Mouse (Mus musculus) neural tube, embryonic 15.5 days (tissue): Measurements from ENCODE around the gene Igsf6. TPM values are rescaled to one million over a fixed set of nuclear protein-coding genes. Genes with fewer than 3 reads are reported as not detected.
A peak's percentile ranks its signal among the peaks of the same experiment; 100 is the strongest.

Experiments used
- ATAC-seq: fragments of 200-750 bp; cut with Nextera tagmentation; 2 replicates; pipeline ENCODE4 v1.8.0; 2017; ENCODE audit warnings: mild to moderate bottlenecking, moderate TSS enrichment, moderate library complexity; ENCODE audit not compliant: low FRiP score
- H3K27ac ChIP-seq: fragments of 300-500 bp; sonication (generic); replicated peaks from 2 replicates; pipeline ENCODE4 v1.5.1; 2015; ENCODE audit warnings: mild to moderate bottlenecking, inconsistent platforms
- H3K27me3 ChIP-seq: fragments of 300-500 bp; sonication (generic); replicated peaks from 2 replicates; pipeline ENCODE4 v1.6.1; 2015; ENCODE audit warnings: inconsistent platforms
- H3K36me3 ChIP-seq: fragments of 300-500 bp; sonication (generic); 2 replicates; pipeline ENCODE4 v1.6.1; 2015; ENCODE audit warnings: inconsistent platforms
- H3K4me1 ChIP-seq: fragments of 300-500 bp; sonication (generic); 2 replicates; pipeline ENCODE4 v1.6.1; 2015; ENCODE audit warnings: inconsistent platforms
- H3K4me2 ChIP-seq: fragments of 300-500 bp; sonication (generic); 2 replicates; pipeline ENCODE4 v1.6.1; 2015; ENCODE audit warnings: inconsistent platforms, mild to moderate bottlenecking, moderate library complexity
- H3K4me3 ChIP-seq: fragments of 300-500 bp; sonication (generic); replicated peaks from 2 replicates; pipeline ENCODE4 v1.5.1; 2015; ENCODE audit warnings: mild to moderate bottlenecking, inconsistent platforms
- H3K9ac ChIP-seq: fragments of 300-500 bp; sonication (generic); replicated peaks from 2 replicates; pipeline ENCODE4 v1.6.1; 2015; ENCODE audit warnings: mild to moderate bottlenecking, inconsistent platforms
- H3K9me3 ChIP-seq: fragments of 300-500 bp; sonication (generic); replicated peaks from 2 replicates; pipeline ENCODE4 v1.6.1; 2016; ENCODE audit warnings: inconsistent platforms
- WGBS: fragments of 180-500 bp; shearing (Covaris S2); methylation state at CpG from one replicate; pipeline ENCODE4 v1.1.7; 2015; ENCODE audit warnings: mixed read lengths; 5-methylcytosine and 5-hydroxymethylcytosine counted together
- polyA plus RNA-seq: library from polyadenylated mRNA; unstranded; fragments of >200 nt; fragmentation: Nextera tagmentation; extraction: Ambion mirVana; gene quantifications from 2 replicates; pipeline ENCODE4 v1.2.1, GENCODE M21; 2015

Gene Igsf6
- polyA plus RNA-seq: 1.2 and 1.6 TPM in 2 replicates

DNA sequence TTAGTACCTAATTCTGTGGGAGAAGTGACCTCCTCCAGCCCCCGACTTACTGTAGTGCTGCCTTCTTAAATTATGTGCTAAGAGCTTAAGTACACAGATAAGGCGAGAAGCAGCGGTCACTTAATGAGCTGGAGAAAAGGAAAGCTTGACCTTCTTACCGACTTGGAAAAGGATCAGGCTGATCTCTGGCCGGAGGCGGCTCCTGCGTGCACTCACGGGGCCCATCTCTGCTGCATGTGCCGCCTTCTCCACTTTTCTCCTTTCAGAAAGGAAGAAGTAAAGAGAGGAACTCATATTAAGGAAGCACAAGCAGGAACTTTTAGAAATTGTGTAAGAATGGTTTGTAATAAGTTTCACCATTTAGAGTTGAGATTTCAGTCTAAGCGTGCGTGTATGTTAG lies at the start of gene Igsf6:
TSS of gene Igsf6 (minus strand) at position 292 of the 400 bp plus-strand sequence.
- no peak for ATAC-seq

DNA sequence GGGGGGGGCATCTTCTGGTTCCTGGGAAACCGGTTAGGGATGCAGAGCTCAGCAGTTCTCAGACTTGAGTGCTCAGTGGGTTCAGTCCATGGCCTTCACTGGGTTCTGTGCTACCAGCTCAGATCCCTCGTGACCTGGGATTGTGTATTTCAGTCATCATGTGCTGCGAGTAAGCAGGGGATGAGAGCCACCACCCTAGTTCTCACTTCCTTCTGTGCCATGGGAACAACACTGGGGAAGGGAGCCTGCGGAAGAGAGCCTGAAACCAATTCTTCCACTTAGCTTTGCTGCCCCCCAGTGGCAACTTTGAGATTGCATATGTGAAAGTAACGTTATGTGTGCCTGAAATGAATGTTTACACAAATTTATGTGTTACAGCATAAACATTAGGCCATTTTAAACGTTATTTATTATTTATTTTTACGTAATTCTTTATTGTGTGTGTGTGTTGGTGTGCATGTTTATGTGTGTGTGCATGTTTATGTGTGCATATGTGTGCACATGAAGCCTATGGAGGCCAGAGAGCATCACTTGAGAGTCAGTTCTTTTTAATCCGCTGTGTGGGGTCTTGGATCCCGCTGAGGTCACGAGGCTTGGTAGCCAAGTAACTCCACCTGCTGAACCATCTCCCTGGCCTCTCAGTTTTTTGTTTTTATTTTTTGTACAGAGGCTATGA lies 45.9 kb upstream of the Igsf6 start:
- Histone ChIP-seq H3K27ac (no peak overlapping the region), H3K9ac (no peak overlapping the region), H3K36me3 (no peaks in the 10 kb centered on the region), H3K4me1 (peaks cover 2% of the 10 kb centered on the region; the same call in 1 of the 2 replicates), H3K4me3 (no peak overlapping the region), H3K4me2 (0 out of 2 replicates have a peak overlapping the region, but pooled peaks have one; percentile 15), H3K9me3 (no peaks in the 10 kb centered on the region), H3K27me3 (no peaks in the 10 kb centered on the region)
- peak; percentile 78 for ATAC-seq
- WGBS: 13% methylated on average over 10 of the region's 10 CpGs

More for the DNA sequence above, at the start of gene Igsf6:
- H3K4me2 ChIP-seq: no peak within 1 kb of the TSS
- H3K27me3 ChIP-seq: no peaks in the 10 kb centered on the region
- no peak within 1 kb of the TSS for H3K9ac ChIP-seq
- peaks cover 3% of the 10 kb centered on the region for H3K4me1 ChIP-seq
- no peak within 1 kb of the TSS for H3K4me3 ChIP-seq
- H3K9me3 ChIP-seq: no peaks in the 10 kb centered on the region
- WGBS: 85% methylated on average over 11 of the region's 11 CpGs
- H3K36me3 ChIP-seq: peaks cover 31% of the 10 kb centered on the region
- no peak within 1 kb of the TSS for H3K27ac ChIP-seq

DNA sequence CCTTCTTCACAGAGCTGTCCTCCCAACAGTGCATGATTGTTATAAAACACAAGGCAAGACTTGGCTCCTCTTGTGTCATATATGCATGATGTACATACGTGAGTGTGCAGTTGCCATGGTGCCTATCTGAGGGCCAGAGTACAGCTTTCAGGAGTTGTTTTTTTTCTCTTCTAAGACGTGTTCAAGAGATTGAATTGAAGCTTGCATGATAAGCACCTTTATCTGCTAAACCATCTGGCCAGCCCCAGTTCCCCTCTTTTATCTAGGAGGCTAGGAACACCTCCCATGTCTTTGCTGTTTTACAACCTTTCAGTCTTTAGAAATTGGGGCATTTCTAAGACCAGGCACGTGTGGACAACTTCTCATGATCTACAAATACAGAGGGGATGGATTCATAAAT lies 37.4 kb upstream of the Igsf6 start:
- H3K9me3 ChIP-seq: no peaks in the 10 kb centered on the region
- H3K27me3 ChIP-seq: no peaks in the 10 kb centered on the region
- H3K36me3 ChIP-seq: no peaks in the 10 kb centered on the region
- no peak overlapping the region for H3K27ac ChIP-seq
- H3K4me2 ChIP-seq: no peak overlapping the region
- no peak for ATAC-seq
- H3K4me1 ChIP-seq: no peaks in the 10 kb centered on the region
- H3K4me3 ChIP-seq: no peak overlapping the region
- H3K9ac ChIP-seq: no peak overlapping the region
- WGBS: 74% methylated on average over 3 of the region's 3 CpGs

DNA sequence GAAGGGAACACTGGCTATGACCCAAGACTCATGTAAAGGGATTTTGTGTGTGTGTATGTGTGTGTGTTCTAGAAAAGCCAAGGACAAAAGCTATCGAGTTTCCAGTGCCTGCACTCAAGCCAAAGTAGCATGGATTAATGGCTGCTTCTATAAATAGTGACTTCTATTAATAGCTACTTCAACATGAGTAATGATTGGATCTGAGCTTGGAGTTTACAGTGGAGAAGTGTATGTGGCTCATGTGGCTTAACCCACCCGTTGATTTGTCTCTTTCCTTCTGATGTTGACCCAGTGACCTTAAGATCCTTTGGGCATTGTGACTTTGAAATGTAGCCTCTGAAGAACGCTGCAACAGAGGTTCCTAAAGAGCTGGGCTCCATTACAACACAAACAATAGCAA lies 36.9 kb upstream of the Igsf6 start:
- Histone ChIP-seq H3K9me3 (no peaks in the 10 kb centered on the region), H3K4me3 (no peak overlapping the region), H3K4me2 (no peak overlapping the region), H3K36me3 (no peaks in the 10 kb centered on the region), H3K9ac (no peak overlapping the region), H3K4me1 (no peaks in the 10 kb centered on the region), H3K27ac (no peak overlapping the region), H3K27me3 (no peaks in the 10 kb centered on the region)
- ATAC-seq: no peak
- 55% methylated on average over 3 of the region's 3 CpGs for WGBS

DNA sequence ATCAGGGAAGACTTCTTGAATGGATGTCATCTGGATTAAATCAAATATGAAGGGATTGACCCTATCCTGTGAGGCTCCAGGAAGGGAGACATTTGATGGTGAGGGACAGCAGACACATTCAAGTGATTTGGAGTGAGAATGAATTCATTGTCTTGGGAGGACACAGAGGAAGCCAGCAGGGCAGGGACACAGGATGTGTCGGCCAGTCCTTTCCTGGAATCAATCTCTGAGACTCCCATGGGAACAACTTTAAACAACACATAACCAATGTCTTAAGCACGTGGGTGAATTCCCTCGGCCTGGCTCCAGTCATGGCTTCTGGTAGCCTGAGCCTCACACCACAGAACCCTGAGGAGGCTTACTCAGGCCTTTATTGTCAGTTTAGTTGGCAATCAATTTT lies 33.5 kb upstream of the Igsf6 start:
- Histone ChIP-seq H3K36me3 (no peaks in the 10 kb centered on the region), H3K9ac (no peak overlapping the region), H3K27me3 (no peaks in the 10 kb centered on the region), H3K9me3 (no peaks in the 10 kb centered on the region), H3K4me1 (no peaks in the 10 kb centered on the region), H3K4me3 (no peak overlapping the region), H3K4me2 (no peak overlapping the region), H3K27ac (no peak overlapping the region)
- WGBS: 70% methylated on average over 3 of the region's 3 CpGs
- ATAC-seq: no peak

DNA sequence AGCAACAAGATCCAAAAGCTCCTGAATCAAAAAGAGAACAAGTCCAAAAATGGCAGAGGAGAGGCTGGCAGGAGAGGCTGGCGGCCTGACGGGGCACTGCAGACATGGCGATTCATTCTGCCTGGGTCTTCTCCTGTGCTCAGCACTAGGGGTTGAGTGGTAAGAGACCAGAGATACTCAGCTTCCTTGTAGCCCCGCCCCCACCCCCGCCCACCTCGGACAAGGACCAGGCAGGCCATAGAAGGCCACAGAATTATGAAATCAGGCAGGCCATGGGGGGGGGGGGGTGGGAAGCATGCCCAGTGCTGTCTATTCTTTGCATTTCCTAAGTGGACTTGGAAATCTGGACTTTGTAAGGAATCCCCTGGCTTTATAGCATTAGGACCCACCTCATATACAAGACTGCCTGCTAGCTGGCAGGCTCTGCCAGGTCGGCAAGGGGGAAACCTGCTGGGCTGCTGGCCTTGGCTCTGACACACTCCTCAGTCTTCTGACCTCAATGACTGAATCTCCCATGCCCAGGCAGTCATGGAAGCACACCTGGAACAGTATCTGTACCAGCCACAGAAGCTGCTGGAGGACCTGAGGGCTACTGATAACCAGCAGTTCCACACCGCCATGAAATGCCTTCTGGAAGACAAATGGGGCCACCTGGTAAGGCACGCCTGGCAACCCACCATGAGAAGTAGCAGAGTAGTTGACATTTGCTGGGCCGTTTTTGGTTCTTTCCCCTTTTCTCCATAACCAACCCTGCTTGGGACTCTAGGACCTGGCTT lies 24.4 kb upstream of the Igsf6 start:
- no peak overlapping the region for H3K4me2 ChIP-seq
- no peak overlapping the region for H3K27ac ChIP-seq
- WGBS: 74% methylated on average over 10 of the region's 10 CpGs
- no peak overlapping the region for H3K9ac ChIP-seq
- no peaks in the 10 kb centered on the region for H3K9me3 ChIP-seq
- no peak overlapping the region for H3K4me3 ChIP-seq
- no peaks in the 10 kb centered on the region for H3K36me3 ChIP-seq
- ATAC-seq: no peak
- no peaks in the 10 kb centered on the region for H3K27me3 ChIP-seq
- H3K4me1 ChIP-seq: no peaks in the 10 kb centered on the region

DNA sequence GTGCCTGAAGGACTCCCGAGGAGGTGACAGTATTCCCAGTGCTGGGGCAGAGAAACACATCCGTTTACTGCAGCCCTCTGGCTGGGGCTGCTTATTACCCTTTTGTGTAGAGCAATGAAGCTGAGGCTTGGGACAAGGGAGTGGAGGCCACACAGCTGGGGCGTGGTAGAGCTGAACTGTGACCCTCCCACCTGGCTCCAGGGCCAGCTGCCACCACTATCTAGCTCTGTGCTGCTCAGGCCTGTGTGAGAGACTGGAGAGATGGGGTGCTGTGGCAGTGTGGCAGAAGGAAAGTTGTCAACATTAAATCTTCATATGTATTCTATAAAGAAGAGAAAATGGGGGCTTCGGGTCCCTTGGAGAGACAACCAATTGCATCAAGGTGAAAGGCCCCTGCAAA lies 18.7 kb upstream of the Igsf6 start:
- WGBS: 34% methylated on average over 4 of the region's 4 CpGs
- H3K4me1 ChIP-seq: no peaks in the 10 kb centered on the region
- ATAC-seq: no peak

DNA sequence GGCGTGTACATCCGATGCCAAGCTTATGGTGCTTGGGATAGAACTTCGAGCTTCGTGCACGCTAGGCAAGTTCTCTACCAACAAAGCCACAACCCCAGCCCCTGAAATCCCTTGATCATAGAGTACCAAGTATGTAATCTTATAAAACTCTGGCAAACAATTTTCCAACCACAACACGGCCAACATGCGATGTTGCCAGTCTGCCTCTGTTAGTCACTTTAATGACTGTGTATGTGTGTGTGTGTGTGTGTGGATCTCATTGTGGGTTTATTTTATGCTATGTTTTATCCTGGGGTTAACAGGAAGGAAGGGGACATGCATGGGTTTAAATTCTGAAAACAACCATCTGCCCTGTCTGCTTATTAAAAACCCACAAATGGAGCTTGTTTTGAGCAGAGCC lies 16.4 kb upstream of the Igsf6 start:
- Histone ChIP-seq H3K4me3 (no peak overlapping the region), H3K4me1 (0 out of 2 replicates have a peak, but pooled peaks cover 3% of the 10 kb centered on the region), H3K36me3 (no peaks in the 10 kb centered on the region), H3K27me3 (no peaks in the 10 kb centered on the region), H3K4me2 (no peak overlapping the region), H3K9ac (no peak overlapping the region), H3K27ac (no peak overlapping the region), H3K9me3 (no peaks in the 10 kb centered on the region)
- no peak for ATAC-seq
- 92% methylated on average over 7 of the region's 7 CpGs for WGBS

More for the DNA sequence above, 18.7 kb upstream of the Igsf6 start:
- H3K27ac ChIP-seq: no peak overlapping the region
- no peak overlapping the region for H3K4me3 ChIP-seq
- H3K36me3 ChIP-seq: no peaks in the 10 kb centered on the region
- no peak overlapping the region for H3K9ac ChIP-seq
- no peak overlapping the region for H3K4me2 ChIP-seq
- no peaks in the 10 kb centered on the region for H3K9me3 ChIP-seq
- H3K27me3 ChIP-seq: no peaks in the 10 kb centered on the region

DNA sequence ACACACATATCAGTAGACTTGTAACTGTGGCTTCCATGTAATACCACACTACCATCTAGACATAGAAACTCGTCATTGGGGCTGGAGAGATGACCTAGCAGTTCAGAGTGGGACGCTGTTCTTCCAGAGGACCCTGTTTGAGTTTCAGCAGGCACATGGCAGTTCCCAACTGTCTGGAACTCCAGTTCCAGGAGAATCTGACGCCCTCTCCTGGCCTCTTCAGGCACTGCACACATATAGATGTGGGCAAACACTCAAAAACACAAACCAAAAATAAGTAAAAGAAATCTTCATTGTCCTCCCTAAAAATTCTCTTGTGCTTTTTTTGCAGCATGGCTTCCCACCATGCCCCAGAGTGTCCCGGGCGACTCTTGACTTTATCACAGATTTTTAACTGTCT lies 14.4 kb upstream of the Igsf6 start:
- Histone ChIP-seq H3K27ac (no peak overlapping the region), H3K4me3 (no peak overlapping the region), H3K9ac (no peak overlapping the region), H3K4me2 (no peak overlapping the region), H3K4me1 (peaks cover 6% of the 10 kb centered on the region; the same call in 1 of the 2 replicates), H3K27me3 (no peaks in the 10 kb centered on the region), H3K9me3 (no peaks in the 10 kb centered on the region), H3K36me3 (no peaks in the 10 kb centered on the region)
- no peak for ATAC-seq
- 78% methylated on average over 5 of the region's 5 CpGs for WGBS

DNA sequence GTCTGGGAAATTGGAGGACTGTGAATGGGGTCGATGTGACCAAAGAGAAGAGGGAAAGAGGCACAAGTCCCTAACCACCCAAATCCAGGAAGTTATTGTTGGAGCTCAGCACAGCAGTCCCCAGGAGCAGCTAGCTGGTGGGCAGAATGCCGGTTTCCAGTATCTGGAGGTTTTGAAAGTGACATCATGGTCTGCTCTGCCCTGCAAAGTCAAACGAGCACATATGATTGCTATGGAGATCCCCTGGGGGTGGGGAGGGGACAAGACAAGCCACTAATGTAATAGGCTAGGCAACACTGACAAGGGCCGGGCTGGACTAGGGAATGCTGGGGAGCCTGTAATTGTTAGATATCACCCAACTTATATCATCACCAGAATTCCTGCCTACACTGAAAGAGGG lies 11.1 kb upstream of the Igsf6 start:
- H3K27ac ChIP-seq: no peak overlapping the region
- no peak overlapping the region for H3K4me3 ChIP-seq
- H3K4me1 ChIP-seq: peaks cover 16% of the 10 kb centered on the region
- no peak for ATAC-seq
- H3K9me3 ChIP-seq: no peaks in the 10 kb centered on the region
- no peaks in the 10 kb centered on the region for H3K36me3 ChIP-seq
- no peak overlapping the region for H3K9ac ChIP-seq
- H3K4me2 ChIP-seq: no peak overlapping the region
- no peaks in the 10 kb centered on the region for H3K27me3 ChIP-seq
- WGBS: 21% methylated on average over 4 of the region's 4 CpGs

DNA sequence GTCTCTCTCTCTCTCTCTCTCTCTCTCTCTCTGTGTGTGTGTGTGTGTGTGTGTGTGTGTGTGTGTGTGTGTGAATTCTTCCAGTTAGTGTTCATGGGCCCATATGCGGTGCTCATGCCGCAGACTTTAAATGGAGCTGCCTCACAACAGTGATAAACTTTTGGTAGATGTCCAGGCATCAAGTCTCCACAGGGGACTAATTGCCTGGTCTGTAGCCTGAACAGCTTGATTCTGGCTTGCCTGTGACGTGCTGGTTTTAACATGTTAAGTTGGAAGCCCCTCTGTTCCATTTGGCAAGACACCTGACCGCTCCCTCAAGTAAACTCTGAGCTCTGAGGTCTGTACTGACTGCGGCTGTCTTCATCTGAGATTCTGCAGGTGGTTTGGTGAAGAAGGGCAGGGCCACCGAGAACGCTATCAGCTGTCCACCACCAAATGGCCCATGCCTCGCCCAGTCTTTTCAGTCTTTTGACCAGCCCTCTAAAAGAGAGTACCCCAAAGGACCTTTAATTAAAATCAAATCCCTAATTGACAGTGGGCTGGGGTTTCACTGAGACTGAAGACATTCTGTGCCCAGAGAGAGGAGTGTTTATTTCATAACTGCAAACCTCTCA lies 10.6 kb upstream of the Igsf6 start:
- WGBS: 63% methylated on average over 8 of the region's 8 CpGs
- no peak overlapping the region for H3K4me2 ChIP-seq
- H3K9ac ChIP-seq: no peak overlapping the region
- no peak for ATAC-seq
- no peak overlapping the region for H3K4me3 ChIP-seq
- no peaks in the 10 kb centered on the region for H3K36me3 ChIP-seq
- no peaks in the 10 kb centered on the region for H3K27me3 ChIP-seq
- H3K9me3 ChIP-seq: no peaks in the 10 kb centered on the region
- H3K4me1 ChIP-seq: peaks cover 16% of the 10 kb centered on the region
- no peak overlapping the region for H3K27ac ChIP-seq
